Mouse (Mus musculus): Measurements from ENCODE around the gene Ptprn. TPM values are rescaled to one million over a fixed set of nuclear protein-coding genes. Genes with fewer than 3 reads are reported as not detected.
A peak's percentile ranks its signal among the peaks of the same experiment; 100 is the strongest.

Ptprn gene
- polyA plus RNA-seq, 1 experiment from 2014 or later: 26.1 TPM

GRCm38 (mm10) chr1:75219078-75219477, 45.2 kb downstream of the Ptprn start:
- H3K27me3 ChIP-seq (ENCODE audit: control insufficient read depth, insufficient read depth, low read length): peaks cover 61% of the 10 kb centered on the region
- peaks cover 13% of the 10 kb centered on the region for H3K4me1 ChIP-seq (replicated peaks; ENCODE audit: control insufficient read depth, insufficient read depth, low read length)

GRCm38 (mm10) chr1:75218227-75219001, 45.9 kb downstream of the Ptprn start:
- Histone ChIP-seq H3K9me3 (ENCODE audit: control insufficient read depth, low read length) (no peaks in the 10 kb centered on the region), H3K27me3 (ENCODE audit: control insufficient read depth, insufficient read depth, low read length) (peaks cover 61% of the 10 kb centered on the region), H3K36me3 (replicated peaks; ENCODE audit: control insufficient read depth, insufficient read depth) (peaks cover 21% of the 10 kb centered on the region), H3K27ac (no peak overlapping the region), H3K4me1 (replicated peaks; ENCODE audit: control insufficient read depth, insufficient read depth, low read length) (peaks cover 13% of the 10 kb centered on the region), H3K9ac (peak overlapping the region; percentile 58), H3K4me2 (replicated peaks) (peak overlapping the region; percentile 89), H3K4me3 (replicated peaks; ENCODE audit: low read length) (peak overlapping the region; percentile 53)
- ATAC-seq (ENCODE audit: low FRiP score) (peak; percentile 49), DNase-seq (ENCODE audit: low spot score) (no peak)
- 2% methylated on average over 38 of the region's 38 CpGs for WGBS

More at GRCm38 (mm10) chr1:75219078-75219477, 45.2 kb downstream of the Ptprn start:
- H3K9me3 ChIP-seq (ENCODE audit: control insufficient read depth, low read length): no peaks in the 10 kb centered on the region
- H3K4me3 ChIP-seq (replicated peaks; ENCODE audit: low read length): peak overlapping the region; percentile 53
- peak; percentile 75 for DNase-seq (ENCODE audit: low spot score)
- no peak overlapping the region for H3K27ac ChIP-seq
- peaks cover 14% of the 10 kb centered on the region for H3K36me3 ChIP-seq (replicated peaks; ENCODE audit: control insufficient read depth, insufficient read depth)
- under 1% methylated on average over 24 of the region's 24 CpGs for WGBS
- H3K4me2 ChIP-seq (replicated peaks): peak overlapping the region; percentile 89
- ATAC-seq (ENCODE audit: low FRiP score): peak; percentile 82
- peak overlapping the region; percentile 58 for H3K9ac ChIP-seq

GRCm38 (mm10) chr1:75217893-75218226, 46.4 kb downstream of the Ptprn start:
- no peak for ATAC-seq (ENCODE audit: low FRiP score)
- no peak overlapping the region for H3K9ac ChIP-seq
- no peaks in the 10 kb centered on the region for H3K9me3 ChIP-seq (ENCODE audit: control insufficient read depth, low read length)

GRCm38 (mm10) chr1:75216797-75217585, 47.3 kb downstream of the Ptprn start:
- no peak overlapping the region for H3K4me2 ChIP-seq (replicated peaks)
- 83% methylated on average over 13 of the region's 13 CpGs for WGBS
- no peak overlapping the region for H3K27ac ChIP-seq
- H3K9ac ChIP-seq: no peak overlapping the region
- H3K36me3 ChIP-seq (replicated peaks; ENCODE audit: control insufficient read depth, insufficient read depth): peaks cover 33% of the 10 kb centered on the region
- H3K4me3 ChIP-seq (replicated peaks; ENCODE audit: low read length): no peak overlapping the region
- H3K4me1 ChIP-seq (replicated peaks; ENCODE audit: control insufficient read depth, insufficient read depth, low read length): peaks cover 13% of the 10 kb centered on the region
- peaks cover 58% of the 10 kb centered on the region for H3K27me3 ChIP-seq (ENCODE audit: control insufficient read depth, insufficient read depth, low read length)
- H3K9me3 ChIP-seq (ENCODE audit: control insufficient read depth, low read length): no peaks in the 10 kb centered on the region
- no peak for ATAC-seq (ENCODE audit: low FRiP score)
- DNase-seq (ENCODE audit: low spot score): no peak

More at GRCm38 (mm10) chr1:75217893-75218226, 46.4 kb downstream of the Ptprn start:
- 3% methylated on average over 6 of the region's 6 CpGs for WGBS
- Histone ChIP-seq H3K27me3 (ENCODE audit: control insufficient read depth, insufficient read depth, low read length) (peaks cover 59% of the 10 kb centered on the region), H3K27ac (no peak overlapping the region), H3K4me1 (replicated peaks; ENCODE audit: control insufficient read depth, insufficient read depth, low read length) (peaks cover 13% of the 10 kb centered on the region), H3K4me2 (replicated peaks) (peak overlapping the region; percentile 89; the same call in 1 of the 2 replicates), H3K36me3 (replicated peaks; ENCODE audit: control insufficient read depth, insufficient read depth) (peaks cover 26% of the 10 kb centered on the region), H3K4me3 (replicated peaks; ENCODE audit: low read length) (peak overlapping the region; percentile 53)
- no peak for DNase-seq (ENCODE audit: low spot score)

GRCm38 (mm10) chr1:75215785-75216184, 48.5 kb downstream of the Ptprn start:
- H3K27me3 ChIP-seq (ENCODE audit: control insufficient read depth, insufficient read depth, low read length): peaks cover 47% of the 10 kb centered on the region
- no peak overlapping the region for H3K27ac ChIP-seq

DNA sequence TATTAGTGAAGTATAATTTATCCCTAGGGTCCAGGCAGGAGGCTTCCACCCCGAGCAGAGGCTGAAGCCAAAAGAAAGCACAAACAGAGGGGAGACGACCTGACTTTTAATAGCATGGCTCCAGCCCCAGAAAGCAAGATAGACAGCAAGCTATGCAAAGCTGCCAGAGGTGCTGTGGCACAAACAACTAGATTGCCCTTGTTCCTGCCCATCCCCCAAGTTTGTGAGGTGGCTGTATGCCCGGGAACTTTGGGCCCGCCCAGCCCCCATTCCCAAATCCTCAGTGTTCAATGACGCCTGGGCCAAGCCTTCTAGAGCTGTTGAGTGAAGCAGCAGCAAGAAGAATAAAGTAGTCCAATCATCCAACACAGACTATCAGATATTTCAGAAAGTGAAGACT, 49.4 kb downstream of the Ptprn start:
- ATAC-seq (ENCODE audit: low FRiP score) (no peak), DNase-seq (ENCODE audit: low spot score) (no peak)
- H3K4me3 ChIP-seq (replicated peaks; ENCODE audit: low read length): no peak overlapping the region
- H3K4me2 ChIP-seq (replicated peaks): no peak overlapping the region
- no peak overlapping the region for H3K27ac ChIP-seq
- H3K36me3 ChIP-seq (replicated peaks; ENCODE audit: control insufficient read depth, insufficient read depth): peaks cover 35% of the 10 kb centered on the region
- H3K4me1 ChIP-seq (replicated peaks; ENCODE audit: control insufficient read depth, insufficient read depth, low read length): peaks cover 27% of the 10 kb centered on the region
- peaks cover 38% of the 10 kb centered on the region for H3K27me3 ChIP-seq (ENCODE audit: control insufficient read depth, insufficient read depth, low read length)
- no peak overlapping the region for H3K9ac ChIP-seq
- 80% methylated on average over 5 of the region's 5 CpGs for WGBS
- H3K9me3 ChIP-seq (ENCODE audit: control insufficient read depth, low read length): no peaks in the 10 kb centered on the region

More at GRCm38 (mm10) chr1:75215785-75216184, 48.5 kb downstream of the Ptprn start:
- 92% methylated on average over 9 of the region's 9 CpGs for WGBS
- Histone ChIP-seq H3K36me3 (replicated peaks; ENCODE audit: control insufficient read depth, insufficient read depth) (peaks cover 35% of the 10 kb centered on the region), H3K9ac (no peak overlapping the region), H3K4me1 (replicated peaks; ENCODE audit: control insufficient read depth, insufficient read depth, low read length) (peaks cover 23% of the 10 kb centered on the region), H3K9me3 (ENCODE audit: control insufficient read depth, low read length) (no peaks in the 10 kb centered on the region), H3K4me2 (replicated peaks) (no peak overlapping the region), H3K4me3 (replicated peaks; ENCODE audit: low read length) (no peak overlapping the region)
- DNase-seq (ENCODE audit: low spot score) (no peak), ATAC-seq (ENCODE audit: low FRiP score) (no peak)

GRCm38 (mm10) chr1:75214442-75214841, 49.9 kb downstream of the Ptprn start:
- Histone ChIP-seq H3K36me3 (replicated peaks; ENCODE audit: control insufficient read depth, insufficient read depth) (peaks cover 35% of the 10 kb centered on the region), H3K4me2 (replicated peaks) (no peak overlapping the region), H3K9me3 (ENCODE audit: control insufficient read depth, low read length) (no peaks in the 10 kb centered on the region), H3K27ac (no peak overlapping the region), H3K9ac (no peak overlapping the region), H3K4me1 (replicated peaks; ENCODE audit: control insufficient read depth, insufficient read depth, low read length) (peaks cover 28% of the 10 kb centered on the region), H3K27me3 (ENCODE audit: control insufficient read depth, insufficient read depth, low read length) (peaks cover 33% of the 10 kb centered on the region), H3K4me3 (replicated peaks; ENCODE audit: low read length) (no peak overlapping the region)
- 71% methylated on average over 2 of the region's 2 CpGs for WGBS
- ATAC-seq (ENCODE audit: low FRiP score) (no peak), DNase-seq (ENCODE audit: low spot score) (no peak)

GRCm38 (mm10) chr1:75213096-75213495, 51.2 kb downstream of the Ptprn start:
- Histone ChIP-seq H3K36me3 (replicated peaks; ENCODE audit: control insufficient read depth, insufficient read depth) (peaks cover 35% of the 10 kb centered on the region), H3K9me3 (ENCODE audit: control insufficient read depth, low read length) (no peaks in the 10 kb centered on the region), H3K27ac (no peak overlapping the region), H3K27me3 (ENCODE audit: control insufficient read depth, insufficient read depth, low read length) (peaks cover 20% of the 10 kb centered on the region), H3K4me1 (replicated peaks; ENCODE audit: control insufficient read depth, insufficient read depth, low read length) (peaks cover 28% of the 10 kb centered on the region), H3K9ac (no peak overlapping the region), H3K4me3 (replicated peaks; ENCODE audit: low read length) (no peak overlapping the region), H3K4me2 (replicated peaks) (no peak overlapping the region)
- no peak for DNase-seq (ENCODE audit: low spot score)
- no peak for ATAC-seq (ENCODE audit: low FRiP score)
- WGBS: 94% methylated on average over 7 of the region's 7 CpGs

DNA sequence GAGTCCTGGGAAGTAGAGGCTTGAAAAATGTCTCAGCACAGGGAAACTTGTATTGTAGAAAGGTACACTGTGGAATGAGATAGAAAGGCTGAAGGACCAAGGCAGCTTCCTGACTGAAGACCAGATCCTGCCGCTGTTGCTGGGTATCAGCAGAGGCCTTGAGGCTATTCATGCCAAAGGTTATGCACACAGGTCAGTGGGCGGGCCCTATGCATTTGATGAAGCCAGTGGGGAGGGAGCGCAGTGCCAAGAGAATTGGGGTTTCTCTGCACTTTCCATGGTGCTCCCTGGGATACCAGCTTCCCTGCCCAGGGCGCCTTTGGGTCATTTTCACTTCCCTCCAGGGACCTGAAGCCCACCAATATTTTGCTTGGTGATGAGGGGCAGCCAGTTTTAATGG, 51.8 kb downstream of the Ptprn start:
- Histone ChIP-seq H3K9me3 (ENCODE audit: control insufficient read depth, low read length) (no peaks in the 10 kb centered on the region), H3K9ac (no peak overlapping the region), H3K27me3 (ENCODE audit: control insufficient read depth, insufficient read depth, low read length) (peaks cover 15% of the 10 kb centered on the region), H3K36me3 (replicated peaks; ENCODE audit: control insufficient read depth, insufficient read depth) (peaks cover 35% of the 10 kb centered on the region), H3K27ac (no peak overlapping the region), H3K4me1 (replicated peaks; ENCODE audit: control insufficient read depth, insufficient read depth, low read length) (peaks cover 28% of the 10 kb centered on the region), H3K4me2 (replicated peaks) (no peak overlapping the region), H3K4me3 (replicated peaks; ENCODE audit: low read length) (no peak overlapping the region)
- no peak for DNase-seq (ENCODE audit: low spot score)
- WGBS: 79% methylated on average over 4 of the region's 4 CpGs
- no peak for ATAC-seq (ENCODE audit: low FRiP score)
